Mouse (Mus musculus) liver, postnatal 0 days (tissue): Measurements from ENCODE around the gene Vti1a. TPM values are rescaled to one million over a fixed set of nuclear protein-coding genes. Genes with fewer than 3 reads are reported as not detected.
A peak's percentile ranks its signal among the peaks of the same experiment; 100 is the strongest.

ENCODE experiments used
- ATAC-seq: fragments of 200-750 bp; cut with Nextera tagmentation; 2 replicates; pipeline ENCODE4 v1.8.0; 2017; ENCODE audit warnings: mild to moderate bottlenecking, moderate library complexity
- DNase-seq: peaks from one replicate; pipeline ENCODE4 v3.0.0-alpha.2; 2016
- H3K27ac ChIP-seq: fragments of 300-500 bp; sonication (generic); 2 replicates; pipeline ENCODE4 v1.5.1; 2014; ENCODE audit warnings: antibody characterized with exemption, moderate library complexity, mild to moderate bottlenecking, low read depth
- H3K27me3 ChIP-seq: fragments of 300-500 bp; sonication (generic); 2 replicates; pipeline ENCODE4 v1.6.1; 2014; ENCODE audit warnings: low read length, control low read depth, mixed read lengths; ENCODE audit not compliant: insufficient read depth
- H3K36me3 ChIP-seq: fragments of 300-500 bp; sonication (generic); replicated peaks from 2 replicates; pipeline ENCODE4 v1.6.1; 2014; ENCODE audit warnings: mild to moderate bottlenecking, control low read depth, low read length, moderate library complexity, mixed read lengths; ENCODE audit not compliant: insufficient read depth
- H3K4me1 ChIP-seq: fragments of 300-500 bp; sonication (generic); 2 replicates; pipeline ENCODE4 v1.6.1; 2014; ENCODE audit warnings: antibody characterized with exemption, mild to moderate bottlenecking, control low read depth; ENCODE audit not compliant: insufficient read depth
- H3K4me2 ChIP-seq: fragments of 300-500 bp; sonication (generic); 2 replicates; pipeline ENCODE4 v1.6.1; 2014; ENCODE audit warnings: low read depth, mild to moderate bottlenecking, low read length, moderate library complexity, mixed read lengths
- H3K4me3 ChIP-seq: fragments of 300-500 bp; sonication (generic); 2 replicates; pipeline ENCODE4 v1.5.1; 2014; ENCODE audit warnings: low read depth, low read length
- H3K9ac ChIP-seq: fragments of 300-500 bp; sonication (generic); replicated peaks from 2 replicates; pipeline ENCODE4 v1.6.1; 2014; ENCODE audit warnings: mild to moderate bottlenecking, moderate library complexity
- H3K9me3 ChIP-seq: fragments of 300-500 bp; sonication (generic); 2 replicates; pipeline ENCODE4 v1.6.1; 2016; ENCODE audit warnings: mild to moderate bottlenecking, control low read depth, low read length, mixed read lengths
- CTCF ChIP-seq: sonication (generic); IDR thresholded peaks from 2 replicates; pipeline ENCODE4 v1.5.1; 2016; ENCODE audit warnings: antibody characterized with exemption, low read depth
- EP300 ChIP-seq: IDR thresholded peaks from 2 replicates; pipeline ENCODE4 v1.6.1; 2016; ENCODE audit warnings: antibody characterized with exemption, low read depth, mild to moderate bottlenecking
- WGBS: fragments of 180-500 bp; shearing (Covaris S2); extraction: QIAGEN DNeasy Blood & Tissue Kit; methylation state at CpG from one replicate; pipeline ENCODE4 v1.1.7; 2014; ENCODE audit not compliant: insufficient replicate concordance; 5-methylcytosine and 5-hydroxymethylcytosine counted together
- polyA plus RNA-seq: library from polyadenylated mRNA; unstranded; fragments of >200 nt; fragmentation: Nextera tagmentation; extraction: Ambion mirVana; gene quantifications from 2 replicates; pipeline ENCODE4 v1.2.1, GENCODE M21; 2015

Gene Vti1a
- polyA plus RNA-seq, 1 experiment from 2014 or later, result 10.5 TPM

- no peaks in the 10 kb centered on the region for H3K36me3 ChIP-seq
- no peaks in the 10 kb centered on the region for H3K9me3 ChIP-seq
- H3K4me2 ChIP-seq, result no peak overlapping the region
- no peak overlapping the region for H3K4me3 ChIP-seq
- 81% methylated on average over 3 of the region's 3 CpGs for WGBS
- no peak for TF ChIP-seq CTCF
- no peak for TF ChIP-seq EP300
- DNase-seq (no peak), ATAC-seq (no peak)
- no peaks in the 10 kb centered on the region for H3K27me3 ChIP-seq
- no peak overlapping the region for H3K27ac ChIP-seq
- no peak overlapping the region for H3K9ac ChIP-seq
- no peaks in the 10 kb centered on the region; the same call in 1 of the 2 replicates for H3K4me1 ChIP-seq
Measured at GRCm38 (mm10) chr19:55525056-55525455, 209.0 kb downstream of the Vti1a start.

- ATAC-seq (no peak), DNase-seq (no peak)
- Histone ChIP-seq H3K4me2 (no peak overlapping the region), H3K4me1 (no peaks in the 10 kb centered on the region), H3K36me3 (no peaks in the 10 kb centered on the region), H3K27ac (no peak overlapping the region), H3K9ac (no peak overlapping the region), H3K9me3 (no peaks in the 10 kb centered on the region), H3K27me3 (no peaks in the 10 kb centered on the region), H3K4me3 (no peak overlapping the region)
- 45% methylated on average over 2 of the region's 2 CpGs for WGBS
- no peak for TF ChIP-seq CTCF
Measured at GRCm38 (mm10) chr19:55526717-55527235, 210.7 kb downstream of the Vti1a start.

- WGBS, result 78% methylated on average over 3 of the region's 3 CpGs
- no peak overlapping the region for H3K4me3 ChIP-seq
- H3K27ac ChIP-seq, result no peak overlapping the region
- no peaks in the 10 kb centered on the region for H3K36me3 ChIP-seq
- ATAC-seq (no peak), DNase-seq (no peak)
- no peaks in the 10 kb centered on the region for H3K9me3 ChIP-seq
- TF ChIP-seq CTCF, result no peak
- TF ChIP-seq EP300, result no peak
- H3K9ac ChIP-seq, result no peak overlapping the region
- no peak overlapping the region for H3K4me2 ChIP-seq
- H3K4me1 ChIP-seq, result no peaks in the 10 kb centered on the region
- H3K27me3 ChIP-seq, result no peaks in the 10 kb centered on the region
Measured at GRCm38 (mm10) chr19:55530041-55530440, 213.9 kb downstream of the Vti1a start.

- Histone ChIP-seq H3K4me1 (no peaks in the 10 kb centered on the region), H3K9me3 (no peaks in the 10 kb centered on the region), H3K27ac (no peak overlapping the region), H3K4me2 (no peak overlapping the region), H3K9ac (no peak overlapping the region), H3K27me3 (no peaks in the 10 kb centered on the region), H3K4me3 (no peak overlapping the region), H3K36me3 (no peaks in the 10 kb centered on the region)
- DNase-seq (no peak), ATAC-seq (no peak)
- 89% methylated on average over 3 of the region's 3 CpGs for WGBS
- TF ChIP-seq CTCF, result no peak
- no peak for TF ChIP-seq EP300
Measured at GRCm38 (mm10) chr19:55532681-55533080, 216.6 kb downstream of the Vti1a start.

GRCm38 (mm10) chr19:55536273-55536937 lies 220.3 kb downstream of the Vti1a start:
- WGBS, result 76% methylated on average over 7 of the region's 7 CpGs
- Histone ChIP-seq H3K4me3 (no peak overlapping the region), H3K9me3 (no peaks in the 10 kb centered on the region), H3K4me2 (no peak overlapping the region), H3K4me1 (no peaks in the 10 kb centered on the region), H3K27me3 (no peaks in the 10 kb centered on the region), H3K9ac (no peak overlapping the region), H3K36me3 (0 out of 2 replicates have a peak, but pooled peaks cover 2% of the 10 kb centered on the region), H3K27ac (no peak overlapping the region)
- DNase-seq (no peak), ATAC-seq (no peak)
- TF ChIP-seq CTCF, result no peak
- TF ChIP-seq EP300, result no peak

- Histone ChIP-seq H3K4me2 (no peak overlapping the region), H3K27me3 (no peaks in the 10 kb centered on the region), H3K27ac (no peak overlapping the region), H3K9ac (no peak overlapping the region), H3K4me3 (no peak overlapping the region), H3K4me1 (no peaks in the 10 kb centered on the region), H3K36me3 (0 out of 2 replicates have a peak, but pooled peaks cover 2% of the 10 kb centered on the region), H3K9me3 (no peaks in the 10 kb centered on the region)
- WGBS, result 52% methylated on average over 6 of the region's 6 CpGs
- TF ChIP-seq CTCF, result peak; percentile 65
- TF ChIP-seq EP300, result no peak
- ATAC-seq (peak; percentile 56; the same call in 1 of the 2 replicates), DNase-seq (peak; percentile 55)
Measured at GRCm38 (mm10) chr19:55537691-55538090, 221.6 kb downstream of the Vti1a start.
